Mouse (Mus musculus) kidney, adult 8-10 months (tissue): ENCODE measurements around the gene Syne3.

ENCODE experiments used
- DNase-seq, 2 experiments: peaks; one replicate each; pipeline ENCODE4 v3.0.0; 2022

The Syne3 gene

DNA sequence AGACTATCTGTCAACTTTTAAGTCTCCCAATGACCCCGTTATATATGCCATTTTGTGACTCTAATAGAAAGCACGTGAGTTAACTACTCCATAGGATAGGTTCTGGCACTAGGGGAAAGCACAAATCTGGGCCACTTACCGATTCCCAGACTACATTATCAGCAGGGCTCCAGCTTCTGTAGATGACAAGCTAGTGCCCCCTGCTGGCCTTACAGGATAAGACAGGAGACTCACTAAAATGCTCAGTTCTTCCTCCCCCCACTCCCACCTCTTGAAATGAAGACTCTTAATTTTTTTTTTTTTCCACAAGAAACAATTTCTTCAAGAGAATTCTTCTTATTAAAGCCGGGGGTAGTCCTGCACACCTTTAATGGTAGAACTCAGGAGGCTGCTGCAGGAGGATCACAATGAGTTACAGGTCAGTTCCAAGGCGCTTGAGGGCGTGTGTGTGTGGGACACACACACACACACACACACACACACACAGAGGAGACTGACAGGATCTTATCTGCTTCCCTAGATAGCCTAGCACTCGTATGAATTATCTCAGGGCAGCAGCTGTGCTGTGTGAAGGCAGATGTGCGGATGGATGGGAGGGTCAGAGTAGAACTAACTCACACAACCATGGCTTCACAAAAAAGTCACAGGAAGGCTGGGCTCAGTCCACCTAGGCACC lies 15.8 kb upstream of the Syne3 start:
- DNase-seq, result peak in 1 of 2 experiments; percentile 81

- DNase-seq, result no peak
Observed at GRCm38 (mm10) chr12:105022776-105023175, 13.2 kb upstream of the Syne3 start.

- no peak for DNase-seq
Observed at GRCm38 (mm10) chr12:105022141-105022540, 12.5 kb upstream of the Syne3 start.

GRCm38 (mm10) chr12:105021441-105022069 lies 11.9 kb upstream of the Syne3 start:
- DNase-seq, result no peak

GRCm38 (mm10) chr12:105019359-105020219 lies 10.0 kb upstream of the Syne3 start:
- peak in 1 of 2 experiments; percentile 50 for DNase-seq

GRCm38 (mm10) chr12:105016639-105017038 lies 7.0 kb upstream of the Syne3 start:
- peak; percentile 74 to 85 for DNase-seq

- DNase-seq, result no peak
Observed at GRCm38 (mm10) chr12:105016199-105016598, 6.6 kb upstream of the Syne3 start.

GRCm38 (mm10) chr12:105013065-105013464 lies 3.5 kb upstream of the Syne3 start:
- peak; percentile 71 to 78 for DNase-seq

- DNase-seq, result no peak
Observed at GRCm38 (mm10) chr12:105012314-105012713, 2.7 kb upstream of the Syne3 start.

DNA sequence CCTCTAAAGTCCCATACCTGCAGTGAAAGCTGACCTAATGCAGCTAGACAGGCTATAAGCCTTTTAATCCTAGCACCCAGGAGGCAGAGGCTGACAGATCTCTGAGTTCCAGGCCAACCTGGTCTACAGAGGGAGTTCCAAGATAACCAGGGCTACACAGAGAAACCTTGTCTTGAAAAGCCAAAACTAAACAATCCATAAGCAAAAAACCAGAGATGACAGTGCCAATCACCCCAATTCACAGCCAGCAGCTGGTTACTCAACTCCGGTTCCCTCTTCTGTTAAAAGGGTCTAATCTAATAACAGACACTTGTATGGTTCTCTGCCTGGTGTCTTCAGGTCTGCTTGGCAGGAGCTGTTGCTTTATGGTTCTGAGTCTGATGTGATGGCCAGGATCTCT lies 2.0 kb upstream of the Syne3 start:
- no peak for DNase-seq

GRCm38 (mm10) chr12:105010213-105010790 lies 693 bp upstream of the Syne3 start:
- DNase-seq, result no peak

DNA sequence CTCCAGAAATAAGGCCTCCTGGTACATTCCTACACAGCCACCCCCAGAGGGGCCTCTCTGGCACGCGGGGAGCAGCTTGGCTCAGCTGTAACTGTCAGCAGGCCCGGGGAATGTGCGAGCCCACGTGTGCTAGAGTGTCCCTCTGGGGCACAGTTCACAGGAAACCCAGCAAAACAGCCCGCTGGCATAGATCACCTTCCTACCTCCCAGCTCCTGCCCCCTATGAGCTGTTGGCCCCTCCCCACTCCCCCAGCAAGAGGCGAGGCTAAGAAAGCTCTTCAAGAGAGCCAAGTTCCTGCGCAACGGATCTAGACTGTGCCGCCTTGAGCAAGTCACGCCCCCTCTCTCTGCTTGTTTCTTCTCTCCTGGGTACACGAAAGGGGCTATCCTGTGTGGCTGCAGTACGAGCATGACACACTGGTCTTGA lies 844 bp downstream of the Syne3 start:
- DNase-seq, result peak; percentile 87 to 93

DNA sequence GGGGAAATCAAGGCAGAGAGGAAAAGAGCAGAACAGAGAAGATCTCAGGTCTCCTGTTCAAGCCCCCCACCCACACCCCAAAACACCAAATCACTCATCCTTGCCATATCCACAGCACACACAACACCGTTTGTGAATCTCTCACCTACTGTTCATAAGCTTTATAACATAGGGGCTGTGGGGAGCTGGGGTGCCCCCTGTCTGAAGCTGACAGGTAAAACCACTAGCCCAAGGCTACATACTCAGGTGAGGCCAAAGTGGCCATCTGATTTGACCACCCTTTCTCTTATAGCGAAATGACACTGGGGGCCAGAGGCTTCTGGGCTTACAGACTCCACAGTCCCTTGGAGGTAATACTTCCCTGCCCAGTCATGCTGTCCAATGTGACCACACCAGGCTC lies 1.5 kb downstream of the Syne3 start:
- peak in 1 of 2 experiments; percentile 13 for DNase-seq

GRCm38 (mm10) chr12:105005715-105005972 lies 4.0 kb downstream of the Syne3 start:
- no peak for DNase-seq

DNA sequence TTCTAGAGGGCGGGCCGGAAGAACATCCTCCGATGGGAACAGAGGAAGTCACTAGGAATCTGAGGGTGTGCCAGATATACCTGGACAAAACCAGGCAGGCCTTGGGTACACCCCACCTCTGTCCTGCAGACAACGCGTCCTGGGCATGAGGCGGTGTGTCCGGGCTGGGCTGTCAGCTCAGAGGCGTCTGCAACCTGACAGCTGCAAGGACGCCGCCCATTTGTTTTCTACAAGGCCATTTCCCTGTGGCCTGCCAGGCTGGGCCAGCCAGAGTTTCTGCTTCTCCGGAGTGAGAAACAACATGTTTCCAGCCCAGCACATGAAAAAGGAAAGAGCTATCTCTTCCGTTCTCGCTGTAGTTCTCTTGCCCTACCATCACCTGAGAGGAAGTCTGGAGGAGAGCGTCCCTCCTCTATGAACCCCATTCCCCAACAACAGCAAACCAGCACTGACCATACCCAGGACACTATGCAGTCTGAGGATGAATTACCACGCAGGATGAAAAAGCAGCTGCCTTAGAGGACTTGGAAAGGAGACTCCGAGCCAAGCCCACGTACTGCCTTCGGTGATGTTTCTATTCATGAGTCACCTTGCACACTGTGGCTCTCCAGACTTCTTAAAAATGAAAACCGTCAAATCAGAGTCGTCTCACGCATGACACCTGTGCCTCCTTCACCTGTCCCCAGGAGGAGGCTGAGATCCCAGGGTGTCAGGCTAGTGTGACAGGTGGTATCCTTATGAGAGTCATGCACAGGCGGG lies 4.5 kb downstream of the Syne3 start:
- DNase-seq, result no peak

GRCm38 (mm10) chr12:105003715-105004114 lies 5.9 kb downstream of the Syne3 start:
- no peak for DNase-seq

DNA sequence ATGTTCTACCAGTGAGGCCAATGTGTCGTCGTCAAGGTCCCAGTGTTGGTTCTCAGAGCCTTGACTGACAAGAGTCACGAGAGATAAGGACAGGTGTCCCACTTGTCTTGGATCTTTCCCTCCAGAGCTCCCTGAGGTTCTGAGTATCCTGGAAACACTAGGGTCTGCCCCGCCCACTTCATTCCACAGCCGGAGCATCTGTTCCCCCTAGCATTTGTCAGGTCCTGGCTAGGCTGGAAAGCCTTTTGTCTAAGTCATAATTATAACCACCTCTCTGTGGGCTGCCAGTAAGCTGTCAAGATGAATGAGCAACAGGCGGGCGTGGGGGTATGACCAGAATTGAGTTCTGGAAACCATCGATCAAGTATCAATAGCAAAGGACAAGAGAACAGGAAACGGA lies 6.5 kb downstream of the Syne3 start:
- DNase-seq, result no peak

DNA sequence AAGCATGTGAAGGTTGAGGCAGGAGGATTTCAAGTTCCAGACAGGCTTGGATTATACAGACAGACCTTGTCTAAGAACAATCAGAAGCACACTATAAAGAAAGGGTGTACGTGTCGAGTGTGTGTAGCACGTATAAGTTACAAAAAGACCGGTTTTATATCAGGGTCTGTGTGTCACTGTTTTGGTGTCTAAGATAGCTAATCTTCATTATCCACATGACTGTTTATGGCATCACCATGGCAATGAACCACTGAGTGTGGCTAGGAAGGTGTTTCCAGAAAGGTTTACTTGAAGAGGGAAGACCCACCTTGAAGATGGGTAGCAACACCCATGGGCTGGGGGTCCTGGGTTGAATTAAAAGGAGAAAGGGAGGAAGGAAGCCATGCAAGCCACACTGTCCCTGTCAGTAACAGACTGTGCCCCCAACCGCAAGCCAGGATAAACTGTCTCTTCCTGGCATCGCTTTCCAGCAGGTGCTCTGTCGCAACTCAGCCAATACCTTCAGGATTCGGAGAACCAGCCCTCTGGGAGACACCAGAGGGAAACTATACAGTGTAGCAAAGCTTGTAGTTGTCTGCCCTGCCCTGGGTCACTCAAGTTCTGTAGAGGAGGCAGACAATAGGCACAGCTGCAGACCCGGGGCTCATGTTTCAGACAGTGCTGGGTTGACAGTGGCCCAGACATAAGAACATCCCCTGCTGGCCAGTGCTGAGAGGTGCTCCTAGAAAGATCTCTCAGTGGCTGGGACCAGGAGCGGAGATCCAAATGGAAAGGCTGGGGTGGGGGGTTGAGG lies 7.1 kb downstream of the Syne3 start:
- no peak for DNase-seq

GRCm38 (mm10) chr12:105001317-105001716 lies 8.3 kb downstream of the Syne3 start:
- no peak for DNase-seq

GRCm38 (mm10) chr12:105000487-105001283 lies 8.9 kb downstream of the Syne3 start:
- DNase-seq, result peak; percentile 69 to 82

GRCm38 (mm10) chr12:104999171-104999570 lies 10.4 kb downstream of the Syne3 start:
- no peak for DNase-seq
